Mouse (Mus musculus) cerebellum, postnatal 25 days (tissue): Measurements from ENCODE around the gene Dcaf6.

ENCODE experiments used
- DNase-seq, 2 experiments: peaks; one replicate each; pipeline ENCODE4 v3.0.0; 2021; ENCODE audit warnings: mixed read lengths in 2 of 2

Gene Dcaf6

GRCm38 (mm10) chr1:165320141-165320934, 139.9 kb downstream of the Dcaf6 start:
- peak; percentile 75 to 87 for DNase-seq

- DNase-seq = no peak
Observed at GRCm38 (mm10) chr1:165316361-165316760, 143.9 kb downstream of the Dcaf6 start.

- DNase-seq = no peak
Observed at GRCm38 (mm10) chr1:165308180-165308579, 152.1 kb downstream of the Dcaf6 start.

GRCm38 (mm10) chr1:165304341-165304740, 155.9 kb downstream of the Dcaf6 start:
- DNase-seq = no peak

GRCm38 (mm10) chr1:165303209-165303608, 157.1 kb downstream of the Dcaf6 start:
- DNase-seq = no peak

GRCm38 (mm10) chr1:165302455-165303208, 157.6 kb downstream of the Dcaf6 start:
- peak in 1 of 2 experiments; percentile 28 for DNase-seq

GRCm38 (mm10) chr1:165301567-165301966, 158.7 kb downstream of the Dcaf6 start:
- no peak for DNase-seq

GRCm38 (mm10) chr1:165301108-165301507, 159.2 kb downstream of the Dcaf6 start:
- DNase-seq = no peak

- DNase-seq = no peak
Observed at GRCm38 (mm10) chr1:165295489-165295888, 164.8 kb downstream of the Dcaf6 start, which contains the start of gene Gpr161. Gene Gpr161, plus strand, starts transcription at chr1:165295789.

GRCm38 (mm10) chr1:165291606-165292005, 168.7 kb downstream of the Dcaf6 start:
- DNase-seq = no peak

- DNase-seq = peak in 1 of 2 experiments; percentile 22
Observed at GRCm38 (mm10) chr1:165289831-165290230, 170.4 kb downstream of the Dcaf6 start.

- no peak for DNase-seq
Observed at GRCm38 (mm10) chr1:165288165-165288564, 172.1 kb downstream of the Dcaf6 start.

- DNase-seq = no peak
Observed at GRCm38 (mm10) chr1:165284096-165284495, 176.2 kb downstream of the Dcaf6 start.

GRCm38 (mm10) chr1:165282967-165283345, 177.3 kb downstream of the Dcaf6 start:
- no peak for DNase-seq

- peak; percentile 16 to 19 for DNase-seq
Observed at GRCm38 (mm10) chr1:165282222-165282966, 177.9 kb downstream of the Dcaf6 start.

- DNase-seq = peak; percentile 39 to 58
Observed at GRCm38 (mm10) chr1:165281351-165282221, 178.7 kb downstream of the Dcaf6 start.

- DNase-seq = no peak
Observed at GRCm38 (mm10) chr1:165280741-165281140, 179.5 kb downstream of the Dcaf6 start.
